Comparison of ENCODE assay signal across 1 mouse cellular context in the genomic region with DNA sequence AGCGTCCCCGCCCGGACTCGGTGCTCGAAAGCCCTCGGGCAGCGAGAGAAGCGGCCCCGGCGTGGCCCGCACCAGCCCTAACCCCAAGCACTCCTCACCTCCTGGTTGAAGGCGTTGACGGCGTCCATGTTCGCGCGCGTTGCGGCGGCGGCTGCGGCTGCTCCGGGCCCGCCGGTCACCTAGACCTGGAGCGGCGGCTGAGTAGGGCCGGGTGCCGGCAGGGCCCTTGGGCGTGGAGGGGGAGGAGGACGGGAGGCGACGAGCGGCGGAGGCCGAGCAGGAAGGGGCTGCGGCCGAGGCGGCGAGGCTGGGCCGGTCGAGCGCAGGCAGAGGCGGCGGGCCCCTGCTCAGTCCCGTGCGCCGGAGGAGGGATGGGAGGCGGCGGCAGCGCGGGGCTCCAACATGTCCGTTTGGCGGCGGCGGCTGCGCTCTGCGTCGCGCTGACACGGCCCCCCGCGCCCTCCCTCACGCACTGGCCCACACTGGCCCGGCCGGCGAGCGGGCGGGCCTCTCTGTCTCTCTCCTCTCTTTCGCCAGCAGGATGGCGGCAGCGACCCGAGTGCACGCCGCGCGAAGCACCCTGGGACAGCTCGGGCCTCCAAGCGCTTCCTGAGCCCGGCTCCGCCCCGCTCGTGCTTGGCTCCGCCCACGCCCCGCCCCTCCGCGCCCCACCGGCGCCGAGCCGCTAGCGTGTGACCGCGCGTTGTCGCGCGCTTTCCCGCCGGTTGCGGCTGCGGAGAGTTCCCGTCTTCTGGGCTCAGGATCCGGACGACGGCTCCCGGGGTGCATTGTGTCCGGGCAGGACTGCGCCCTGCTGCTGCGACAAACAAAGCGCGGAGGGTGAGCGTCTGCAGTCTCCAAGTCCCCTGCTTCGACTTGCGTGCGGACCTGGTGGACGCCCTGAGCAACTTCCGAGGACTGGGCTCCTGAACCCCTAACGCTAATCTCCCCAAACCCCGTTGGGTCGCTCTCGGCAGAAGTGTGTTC.
TF ChIP-seq lines count a peak whose summit lies in the region.

Gene Scaf4 (minus strand): TSS at position 599 of the 987 bp plus-strand sequence.

TF ChIP-seq in CH12.LX, 34 proteins besides CTCF, POLR2A, EP300 and RAD21 (continued from another document):
- TF ChIP-seq MYC (IDR thresholded peaks at IDR 0.05; ENCODE audit: low read depth, low read length) (no peak), MEF2A (IDR thresholded peaks at IDR 0.05; ENCODE audit: borderline replicate concordance, low read depth, low read length) (no peak), BHLHE40 (IDR thresholded peaks at IDR 0.05; ENCODE audit: low read depth, low read length) (0 out of 2 replicates have a peak, but pooled peaks have one; percentile 18), NELFE (IDR thresholded peaks at IDR 0.05; ENCODE audit: low read depth, low read length) (peak; percentile 91), E2F4 (IDR thresholded peaks at IDR 0.05; ENCODE audit: insufficient replicate concordance, low read depth, low read length) (no peak), MAX (IDR thresholded peaks at IDR 0.05; ENCODE audit: low read length) (peak; percentile 70; the same call in 1 of the 2 replicates), ZMIZ1 (IDR thresholded peaks at IDR 0.05; ENCODE audit: low read depth, low read length) (peak; percentile 85), PAX5 (IDR thresholded peaks at IDR 0.05; ENCODE audit: low read length) (no peak), TBP (conservative IDR thresholded peaks at IDR 0.05; ENCODE audit: low read depth, low read length) (no peak; the same call in 1 of the 2 replicates), TCF12 (IDR thresholded peaks at IDR 0.05; ENCODE audit: low read depth, low read length) (0 out of 2 replicates have a peak, but pooled peaks have one; percentile 60), MXI1 (IDR thresholded peaks at IDR 0.05; ENCODE audit: low read depth, low read length) (peak; percentile 45), UBTF (IDR thresholded peaks at IDR 0.05; ENCODE audit: low read depth, low read length) (no peak), CHD2 (IDR thresholded peaks at IDR 0.05; ENCODE audit: low read length) (peak; percentile 28; the same call in 1 of the 2 replicates), MAFK (IDR thresholded peaks at IDR 0.05; ENCODE audit: insufficient replicate concordance, low read length) (no peak), JUN (IDR thresholded peaks at IDR 0.05; ENCODE audit: insufficient read depth, low read depth, low read length) (no peak), USF1 (IDR thresholded peaks at IDR 0.05; ENCODE audit: low read depth, low read length) (no peak), ELF1 (IDR thresholded peaks at IDR 0.05; ENCODE audit: low read depth, low read length) (peak; percentile 82), POLR2AphosphoS2 (IDR thresholded peaks at IDR 0.05; ENCODE audit: low read depth, low read length) (no peak; the same call in 1 of the 2 replicates), ETS1 (conservative IDR thresholded peaks at IDR 0.05; ENCODE audit: low read depth, low read length) (no peak), ZC3H11A (IDR thresholded peaks at IDR 0.05; ENCODE audit: low read depth, low read length) (no peak), ZKSCAN1 (IDR thresholded peaks at IDR 0.05; ENCODE audit: borderline replicate concordance, low read depth, low read length) (no peak), SIN3A (IDR thresholded peaks at IDR 0.05; ENCODE audit: low read length) (0 out of 2 replicates have a peak, but pooled peaks have one; percentile 21), ZNF384 (IDR thresholded peaks at IDR 0.05; ENCODE audit: low read depth, low read length) (no peak), MAZ (IDR thresholded peaks at IDR 0.05; ENCODE audit: low read depth, low read length) (no peak), IRF4 (IDR thresholded peaks at IDR 0.05; ENCODE audit: low read depth, low read length) (peak; percentile 3; the same call in 1 of the 2 replicates), JUND (conservative IDR thresholded peaks at IDR 0.05; ENCODE audit: low read depth, low read length) (no peak), HCFC1 (IDR thresholded peaks at IDR 0.05; ENCODE audit: low read depth, low read length) (peak; percentile 66), SMC3 (IDR thresholded peaks at IDR 0.05; ENCODE audit: low read depth, low read length) (no peak), GABPA (IDR thresholded peaks at IDR 0.05; ENCODE audit: insufficient replicate concordance, low read depth, low read length) (no peak), KAT2A (IDR thresholded peaks at IDR 0.05; ENCODE audit: insufficient replicate concordance, low read length) (no peak), CHD1 (IDR thresholded peaks at IDR 0.05; ENCODE audit: low read depth, low read length) (no peak), NRF1 (IDR thresholded peaks at IDR 0.05; ENCODE audit: low read depth, low read length) (peak; percentile 62), USF2 (conservative IDR thresholded peaks at IDR 0.05; ENCODE audit: low read depth, low read length) (no peak)
TF ChIP-seq in CH12.LX: peak in this region for 12.
